Mouse (Mus musculus): Measurements from ENCODE around the gene Cbs.

Cbs gene

DNA sequence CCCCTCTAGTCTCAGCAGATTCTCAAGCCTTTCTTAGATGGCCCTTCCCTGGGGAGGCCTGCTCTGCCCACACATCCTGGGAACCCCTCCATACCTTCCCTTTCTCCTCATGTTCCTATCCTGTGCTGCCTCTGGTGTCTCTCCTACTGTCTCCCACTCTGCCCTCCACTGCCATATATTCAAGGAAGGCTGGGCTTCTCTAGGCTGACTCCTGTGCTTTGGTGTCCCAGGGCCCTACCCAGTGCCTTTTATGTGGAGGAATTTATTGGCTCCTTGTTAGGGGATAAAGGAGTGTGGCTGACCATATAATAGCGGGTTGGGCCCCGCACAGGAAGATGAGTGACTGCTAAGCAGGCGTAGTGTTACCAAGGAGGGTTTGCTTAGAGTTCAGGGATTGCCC is 53.9 kb downstream of the Cbs start:
- no peak for DNase-seq

DNA sequence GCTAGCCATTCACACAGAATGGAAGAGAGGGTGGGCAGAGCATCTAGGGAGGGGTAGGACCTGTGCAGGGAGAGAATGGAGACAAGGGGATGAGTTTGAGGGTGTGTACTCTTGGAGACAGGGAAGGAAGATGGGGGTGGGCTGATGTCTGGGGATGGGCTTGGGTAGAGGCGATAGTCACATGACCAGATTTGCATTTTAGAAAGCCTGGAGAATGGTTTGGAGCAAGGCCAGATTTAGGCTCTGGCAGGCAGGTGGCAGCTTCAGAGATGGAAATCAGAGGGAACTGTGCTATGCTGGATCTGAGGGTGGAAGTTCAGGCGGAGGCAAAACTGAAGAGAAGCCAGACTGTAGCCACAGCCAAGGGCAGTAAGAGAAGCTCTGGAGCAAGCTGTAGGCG is 56.7 kb downstream of the Cbs start:
- no peak for DNase-seq

DNA sequence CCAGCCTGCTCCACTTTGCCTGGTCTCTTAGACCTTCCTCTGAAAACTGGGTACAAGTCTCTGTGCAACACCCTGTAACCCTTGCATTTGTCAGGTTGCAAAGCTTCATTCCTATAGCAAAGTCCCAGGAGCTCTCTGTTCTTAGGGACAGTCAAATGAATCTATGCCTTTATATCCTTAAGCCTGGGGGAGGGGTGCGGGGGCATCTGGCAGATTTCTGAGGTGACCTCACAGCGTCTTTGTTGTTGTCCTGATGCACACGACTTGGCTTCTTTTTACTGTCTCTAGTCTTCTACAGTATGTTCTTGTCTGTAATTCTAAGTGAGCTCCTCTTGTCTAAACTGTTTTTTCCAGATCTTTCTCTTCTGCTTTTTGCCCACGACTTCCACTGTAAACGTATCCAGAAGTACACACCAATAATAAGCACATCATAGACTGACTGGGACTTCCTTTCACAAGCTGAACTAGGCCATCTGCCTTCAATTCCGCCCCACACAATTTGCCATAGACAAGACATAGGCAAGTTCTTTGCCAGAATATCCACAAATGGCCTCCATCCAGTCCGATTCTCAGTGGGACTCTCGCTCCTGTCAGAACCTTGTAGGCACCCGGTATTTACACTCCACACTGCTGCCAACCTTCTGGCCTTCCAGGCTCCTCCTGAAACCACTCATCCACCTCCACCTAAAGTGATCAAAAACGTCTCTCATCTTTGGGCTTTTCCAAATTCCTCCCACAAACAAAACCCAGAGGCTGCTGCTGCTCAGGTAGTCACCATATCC is 60.5 kb downstream of the Cbs start:
- no peak for DNase-seq

DNA sequence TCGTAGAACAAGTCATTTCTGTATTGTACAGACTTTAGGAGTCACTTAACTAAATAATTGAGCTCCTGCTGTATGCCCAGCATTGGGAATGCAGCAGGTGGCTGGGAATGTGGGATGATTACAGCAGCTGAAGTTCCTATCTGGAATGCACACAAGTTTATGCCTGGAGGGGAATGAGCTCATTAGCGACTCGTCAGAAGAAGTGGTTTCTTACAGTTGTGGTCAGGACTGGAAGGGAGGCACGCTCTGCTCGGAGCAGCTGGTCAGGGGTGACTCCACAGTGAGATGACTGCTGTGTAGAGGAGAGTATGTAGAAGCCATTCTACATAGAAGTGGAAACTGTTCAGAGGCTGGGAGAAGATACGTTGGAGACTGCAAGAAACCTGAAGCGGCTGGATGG is 62.4 kb downstream of the Cbs start:
- no peak for DNase-seq

DNA sequence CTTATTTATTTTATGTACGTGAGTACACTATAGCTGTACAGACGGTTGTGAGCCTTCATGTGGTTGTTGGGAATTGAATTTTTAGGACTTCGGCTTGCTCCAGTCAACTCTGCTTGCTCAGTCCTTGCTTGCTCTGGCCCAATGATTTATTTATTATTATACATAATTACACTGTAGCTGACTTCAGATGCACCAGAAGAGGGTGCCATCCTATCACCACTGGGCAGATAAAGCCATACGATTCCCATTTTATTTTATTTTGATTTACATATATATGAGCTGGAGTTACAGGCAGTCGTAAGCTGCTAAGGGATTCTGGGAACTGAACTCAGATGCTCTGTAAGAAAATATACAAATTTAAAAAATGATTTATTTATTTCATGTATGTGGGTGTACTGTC is 65.3 kb downstream of the Cbs start:
- DNase-seq: no peak

DNA sequence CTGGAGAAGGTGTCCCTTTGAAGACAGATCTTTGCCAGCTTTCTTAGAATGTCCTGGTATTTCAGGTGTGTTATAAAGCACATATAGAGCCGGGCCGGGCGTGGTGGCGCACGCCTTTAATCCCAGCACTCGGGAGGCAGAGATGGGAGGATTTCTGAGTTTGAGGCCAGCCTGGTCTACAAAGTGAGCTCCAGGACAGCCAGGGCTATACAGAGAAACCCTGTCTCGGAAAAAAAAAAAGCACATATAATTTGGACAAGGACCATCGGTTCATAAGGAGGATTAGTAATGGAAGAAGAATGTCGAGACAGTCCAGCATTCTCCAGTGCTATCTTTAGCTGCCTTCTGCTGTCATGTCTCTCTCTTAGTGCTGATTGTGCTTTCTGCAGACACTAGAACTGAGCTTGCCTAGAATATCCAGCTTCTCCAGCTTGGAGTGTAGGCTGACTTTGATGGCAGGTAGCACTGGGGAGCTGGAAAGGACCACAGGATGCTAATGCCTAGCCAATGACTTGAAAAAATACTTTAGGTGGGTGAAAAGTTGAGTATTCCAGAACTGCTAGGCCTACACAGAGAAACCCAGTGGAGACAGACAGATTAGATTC is 66.6 kb downstream of the Cbs start:
- DNase-seq: no peak

DNA sequence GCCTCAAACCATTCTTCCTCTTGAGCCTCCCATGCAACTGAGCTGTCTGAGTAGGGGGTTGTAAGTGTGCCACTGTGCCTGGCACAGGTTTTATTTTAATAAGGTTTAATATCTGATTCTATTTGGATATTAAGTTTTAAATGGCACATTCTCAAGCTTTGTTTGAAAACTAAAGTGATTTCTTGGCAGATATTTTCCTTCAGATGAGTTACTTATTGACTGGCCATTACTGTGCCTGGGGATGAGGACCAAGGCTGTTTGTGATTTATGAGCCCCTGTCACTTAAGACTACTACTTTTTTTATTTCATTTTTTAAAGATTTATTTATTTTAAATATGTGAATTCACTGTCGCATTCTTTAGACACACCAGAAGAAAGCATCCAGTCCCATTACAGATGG is 67.3 kb downstream of the Cbs start:
- no peak for DNase-seq

DNA sequence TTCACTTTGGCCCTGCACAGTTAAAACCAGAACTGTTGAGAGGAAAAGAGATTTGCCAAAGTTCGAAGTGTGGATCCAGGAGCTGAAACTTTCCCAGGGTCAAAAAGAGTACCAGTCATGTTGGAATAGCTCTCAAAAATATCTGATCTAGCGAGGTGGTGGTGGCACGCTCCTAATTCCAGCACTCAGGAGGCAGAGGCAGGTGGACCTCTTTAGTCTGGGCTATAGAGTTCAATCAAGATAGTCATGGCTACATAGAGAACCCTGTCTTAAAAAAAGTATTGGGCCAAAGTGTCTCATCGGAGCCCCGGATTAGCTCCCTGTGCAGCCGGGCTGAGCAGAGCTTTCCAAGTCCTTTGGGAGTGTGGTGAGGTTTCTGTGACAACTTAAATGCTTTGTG is 70.8 kb downstream of the Cbs start:
- no peak for DNase-seq

DNA sequence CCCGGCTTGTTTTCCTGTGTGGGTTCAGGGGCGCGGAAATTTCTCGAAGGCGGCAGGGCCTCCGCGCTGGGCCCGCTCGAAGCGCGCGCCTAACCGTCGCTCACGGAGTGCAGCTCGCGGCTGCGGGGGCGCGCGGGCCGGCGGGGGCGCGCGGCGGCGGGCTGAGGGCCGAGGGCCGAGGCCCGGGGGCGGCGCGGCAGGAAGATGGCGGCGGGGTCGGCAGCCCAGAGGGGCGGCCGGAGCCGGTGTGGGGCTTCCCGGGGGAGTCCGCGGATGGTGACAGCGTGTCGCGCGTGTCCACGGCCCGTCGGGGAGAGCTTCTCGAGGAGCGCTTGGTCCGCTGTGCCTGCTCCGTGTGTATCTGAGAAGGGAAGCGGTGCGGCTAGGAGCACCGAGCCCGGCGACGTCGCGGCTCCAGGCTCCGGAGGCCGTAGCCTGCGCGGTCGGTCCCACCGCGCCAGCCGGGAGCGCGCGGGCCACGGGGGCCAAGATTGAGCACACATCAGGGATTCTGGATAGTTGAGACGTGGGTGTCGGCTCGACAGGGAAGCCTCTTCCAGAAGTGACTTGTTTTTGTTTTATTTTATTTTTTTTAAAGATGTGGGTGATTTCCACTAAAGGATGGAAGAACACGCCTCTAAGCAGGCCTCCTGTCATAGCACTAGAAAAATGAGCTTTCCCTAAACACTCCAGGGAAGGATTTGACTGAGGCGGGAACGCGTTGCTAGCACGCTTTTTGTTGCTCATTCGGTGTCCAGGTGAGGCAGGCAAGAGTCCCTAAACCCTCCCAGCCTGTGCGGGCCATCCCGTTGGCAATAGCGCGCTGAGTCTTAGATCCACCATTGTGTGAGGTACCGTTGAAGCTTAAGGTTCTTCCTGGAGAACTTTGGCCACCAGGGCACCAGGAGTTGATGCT is 71.6 kb downstream of the Cbs start:
- peak; percentile 68 to 78 for DNase-seq

DNA sequence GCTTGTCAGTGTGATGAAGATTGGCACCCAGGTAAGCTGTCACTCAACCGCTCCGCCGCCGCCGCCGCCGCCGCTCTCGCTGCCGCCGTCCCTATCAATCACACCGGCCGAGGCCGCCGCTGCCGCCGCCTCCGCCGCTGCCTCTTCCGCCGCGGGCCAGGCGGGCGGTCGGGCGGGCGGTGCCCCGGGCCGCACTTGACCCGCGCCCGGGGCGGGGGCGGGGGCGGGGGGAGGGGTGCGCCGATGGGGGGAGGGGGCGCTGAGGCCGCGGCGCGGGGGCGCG is 72.2 kb downstream of the Cbs start:
- no peak for DNase-seq

DNA sequence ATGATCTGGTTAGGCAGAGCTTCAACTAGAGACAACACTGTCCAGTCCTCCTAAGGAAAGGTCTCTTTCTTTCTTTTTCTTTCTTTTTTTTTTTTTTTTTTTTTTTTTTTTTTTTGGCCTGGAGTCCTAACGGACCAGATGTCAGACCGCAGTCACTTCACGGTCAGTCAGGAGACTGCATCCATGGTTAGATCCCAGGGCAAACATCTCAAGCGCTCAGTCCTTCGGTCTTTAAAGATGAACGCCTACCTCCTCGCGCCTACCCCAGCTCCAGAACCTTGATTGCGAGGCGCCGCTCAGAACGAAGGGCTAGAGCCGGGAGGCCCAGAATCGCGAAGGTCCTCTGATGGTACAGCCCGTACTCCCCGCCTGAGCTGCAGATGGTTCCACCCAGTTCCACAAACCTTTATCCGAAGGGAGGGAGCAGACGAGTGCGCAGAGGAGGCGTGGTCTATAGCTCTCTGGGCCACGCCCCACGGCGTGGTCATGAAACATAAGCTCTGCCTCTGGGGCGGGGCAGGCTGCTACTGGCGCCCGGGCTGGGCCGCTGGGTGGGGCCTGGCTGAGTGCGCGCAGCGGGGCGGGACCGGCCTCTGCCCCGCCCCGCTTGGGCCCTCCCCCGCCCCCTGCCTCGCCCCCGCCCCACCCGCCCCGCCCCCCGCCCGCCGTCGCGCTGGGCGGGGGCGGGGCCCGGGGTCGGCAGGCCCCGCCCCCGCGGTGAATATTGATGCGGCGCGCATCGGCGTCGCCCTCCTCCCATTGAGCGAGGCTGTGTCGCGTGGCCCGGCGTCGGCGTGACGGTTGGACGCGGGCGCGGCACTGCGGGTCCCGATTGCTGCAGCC is 72.8 kb downstream of the Cbs start, which contains the start of gene Pknox1:
TSS of gene Pknox1 (plus strand) at position 720 of the 843 bp plus-strand sequence.
- DNase-seq: peak; percentile 98 to 99

DNA sequence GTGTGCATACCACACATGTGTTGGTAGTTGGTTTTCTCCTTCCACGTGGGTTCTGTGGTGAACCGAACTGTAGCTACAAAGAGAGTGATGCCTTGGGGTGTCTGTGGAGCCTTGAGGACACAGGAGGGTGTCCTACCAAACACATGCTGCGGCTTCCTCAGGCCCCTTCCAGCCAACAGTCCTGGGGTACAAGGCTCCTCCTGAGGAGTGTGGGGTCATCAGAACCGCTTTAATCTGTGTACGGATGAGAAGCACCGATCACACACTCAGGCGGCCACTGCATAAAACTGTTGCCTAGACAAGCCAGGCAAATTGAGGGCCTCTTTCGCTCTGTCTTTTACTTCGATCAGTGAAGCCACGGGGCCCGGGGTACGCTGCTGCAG is 73.4 kb downstream of the Cbs start:
- DNase-seq: peak; percentile 19 to 44

DNA sequence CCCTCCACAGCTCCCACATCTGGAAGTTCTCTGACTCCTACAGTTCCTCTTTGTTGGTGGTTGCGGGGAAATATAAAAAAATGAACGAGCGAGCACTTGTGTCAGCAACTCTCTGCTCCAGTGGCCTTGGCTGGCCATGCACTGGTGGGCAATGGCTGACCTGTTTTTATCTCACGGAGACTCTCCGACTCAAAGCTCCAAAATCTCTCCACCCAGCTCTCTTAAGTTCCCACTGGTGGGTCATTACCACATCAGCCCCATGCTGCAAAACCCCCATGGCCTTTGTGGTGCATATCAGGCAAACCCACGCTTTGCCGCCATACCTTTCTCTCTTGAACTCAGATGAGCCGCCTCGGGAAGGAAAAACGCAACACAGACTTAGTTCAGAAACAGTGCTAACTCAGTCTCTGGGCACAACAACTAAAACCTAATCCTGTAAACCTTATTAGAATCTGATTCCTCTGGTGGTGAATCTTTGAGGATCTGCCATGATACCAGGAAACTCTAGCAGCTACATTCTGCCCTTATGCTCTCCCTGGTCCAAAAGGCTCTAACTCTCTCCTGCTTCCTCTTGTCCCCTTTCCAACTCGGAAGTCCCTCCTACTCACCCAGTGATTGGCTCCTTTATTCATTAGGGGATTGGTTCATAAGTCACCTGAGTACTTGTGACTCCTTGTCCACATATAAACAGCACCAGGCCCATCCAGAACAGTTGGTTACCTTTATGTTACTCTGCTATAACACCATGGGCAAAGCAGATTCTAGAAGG is 77.8 kb downstream of the Cbs start:
- DNase-seq: no peak
